Mouse (Mus musculus) kidney, postnatal 0 days (tissue): ENCODE data around the gene Fer. TPM values are rescaled to one million over a fixed set of nuclear protein-coding genes. Genes with fewer than 3 reads are reported as not detected.

Source experiments
- ATAC-seq: fragments of 200-750 bp; cut with Nextera tagmentation; replicated peaks from 2 replicates; pipeline ENCODE4 v1.8.0; 2017; ENCODE audit warnings: low read depth, moderate number of reproducible peaks, moderate TSS enrichment, moderate library complexity; ENCODE audit not compliant: low FRiP score
- DNase-seq: peaks from one replicate; pipeline ENCODE4 v3.0.0-alpha.2; 2016; ENCODE audit warnings: low spot score
- H3K27ac ChIP-seq: fragments of 300-500 bp; sonication (generic); 2 replicates; pipeline ENCODE4 v1.5.1; 2014; ENCODE audit warnings: mild to moderate bottlenecking
- H3K27me3 ChIP-seq: fragments of 300-500 bp; sonication (generic); 2 replicates; pipeline ENCODE4 v1.6.1; 2014; ENCODE audit warnings: low read length, mixed read lengths; ENCODE audit not compliant: insufficient read depth
- H3K36me3 ChIP-seq: fragments of 300-500 bp; sonication (generic); 2 replicates; pipeline ENCODE4 v1.6.1; 2014; ENCODE audit warnings: low read length, mixed read lengths; ENCODE audit not compliant: insufficient read depth
- H3K4me1 ChIP-seq: fragments of 300-500 bp; sonication (generic); replicated peaks from 2 replicates; pipeline ENCODE4 v1.6.1; 2014; ENCODE audit warnings: antibody characterized with exemption, low read length, mixed read lengths; ENCODE audit not compliant: insufficient read depth
- H3K4me2 ChIP-seq: fragments of 300-500 bp; sonication (generic); 2 replicates; pipeline ENCODE4 v1.6.1; 2014; ENCODE audit warnings: mild to moderate bottlenecking, low read length, moderate library complexity, mixed read lengths
- H3K4me3 ChIP-seq: fragments of 300-500 bp; sonication (generic); replicated peaks from 2 replicates; pipeline ENCODE4 v1.5.1; 2014; ENCODE audit warnings: low read depth, low read length
- H3K9ac ChIP-seq: fragments of 300-500 bp; sonication (generic); 2 replicates; pipeline ENCODE4 v1.6.1; 2014; ENCODE audit warnings: low read depth, low read length
- H3K9me3 ChIP-seq: fragments of 300-500 bp; sonication (generic); replicated peaks from 2 replicates; pipeline ENCODE4 v1.6.1; 2016; ENCODE audit warnings: low read length, inconsistent platforms, mixed read lengths
- CTCF ChIP-seq: IDR thresholded peaks from 2 replicates; pipeline ENCODE4 v1.5.1; 2016; ENCODE audit warnings: antibody characterized with exemption, low read depth, mild to moderate bottlenecking, moderate library complexity
- WGBS: fragments of 180-500 bp; shearing (Covaris S2); extraction: QIAGEN DNeasy Blood & Tissue Kit; methylation state at CpG from one replicate; pipeline ENCODE4 v1.1.7; 2014; 5-methylcytosine and 5-hydroxymethylcytosine counted together
- polyA plus RNA-seq: library from polyadenylated mRNA; unstranded; fragments of >200 nt; fragmentation: Nextera tagmentation; extraction: Ambion mirVana; gene quantifications from 2 replicates; pipeline ENCODE4 v1.2.1, GENCODE M21; 2015

Gene Fer
- polyA plus RNA-seq: 24.1 and 26.2 TPM in 2 replicates

GRCm38 (mm10) chr17:63863012-63863630 lies at the start of gene Fer:
Gene Fer, plus strand, starts transcription at chr17:63863062.
- no peak for TF ChIP-seq CTCF
- 0 out of 2 replicates have a peak, but pooled peaks cover 3% of the 10 kb centered on the region for H3K4me1 ChIP-seq
- H3K9ac ChIP-seq: peak within 1 kb of the TSS; percentile 91
- H3K27me3 ChIP-seq: no peaks in the 10 kb centered on the region
- H3K27ac ChIP-seq: peak within 1 kb of the TSS; percentile 89
- H3K4me2 ChIP-seq: peak within 1 kb of the TSS; percentile 86
- peak within 1 kb of the TSS; percentile 75 for H3K4me3 ChIP-seq
- H3K36me3 ChIP-seq: no peaks in the 10 kb centered on the region
- H3K9me3 ChIP-seq: no peaks in the 10 kb centered on the region
- WGBS: under 1% methylated on average over 39 of the region's 41 CpGs
- DNase-seq (no peak), ATAC-seq (peak; percentile 52)

- no peak for TF ChIP-seq CTCF
- DNase-seq (no peak), ATAC-seq (no peak)
- Histone ChIP-seq H3K4me3 (no peak overlapping the region), H3K4me2 (no peak overlapping the region), H3K27me3 (no peaks in the 10 kb centered on the region), H3K9ac (no peak overlapping the region), H3K27ac (no peak overlapping the region), H3K36me3 (no peaks in the 10 kb centered on the region), H3K4me1 (no peaks in the 10 kb centered on the region), H3K9me3 (no peaks in the 10 kb centered on the region)
- 85% methylated on average over 6 of the region's 6 CpGs for WGBS
These were observed 49.3 kb upstream of the Fer start for GRCm38 (mm10) chr17:63813552-63813951.

DNA sequence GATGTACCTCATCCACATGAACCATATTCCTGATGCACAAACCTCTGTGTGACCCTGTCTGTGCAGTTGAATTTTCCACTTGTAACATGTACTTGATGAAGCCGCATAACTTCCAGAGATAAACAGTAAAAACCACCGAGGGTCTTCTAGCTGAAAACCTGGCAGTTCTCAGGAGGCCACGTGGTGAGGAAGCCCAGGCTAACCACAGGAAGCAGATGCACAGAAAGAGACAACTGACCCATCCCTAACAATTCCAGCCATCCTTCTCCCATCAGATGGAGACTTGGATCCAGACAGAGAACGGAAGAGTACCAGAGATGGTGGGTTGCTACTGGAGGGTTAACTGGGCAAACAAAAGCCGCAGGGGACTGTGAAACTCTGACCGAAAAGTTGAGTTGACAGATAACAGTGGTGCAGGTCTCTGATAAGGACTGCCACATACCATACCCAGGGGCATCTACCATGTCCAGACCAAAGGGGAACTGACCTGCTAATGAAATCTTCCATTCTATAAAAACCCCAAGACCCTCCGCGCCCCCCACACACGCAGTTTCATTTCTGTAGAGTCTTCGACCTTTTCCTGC lies 44.3 kb upstream of the Fer start:
- no peaks in the 10 kb centered on the region for H3K9me3 ChIP-seq
- no peak overlapping the region for H3K4me3 ChIP-seq
- no peaks in the 10 kb centered on the region for H3K4me1 ChIP-seq
- no peak overlapping the region for H3K9ac ChIP-seq
- H3K4me2 ChIP-seq: no peak overlapping the region
- no peaks in the 10 kb centered on the region for H3K27me3 ChIP-seq
- H3K36me3 ChIP-seq: no peaks in the 10 kb centered on the region
- H3K27ac ChIP-seq: no peak overlapping the region
- DNase-seq: no peak
- 88% methylated on average over 10 of the region's 10 CpGs for WGBS
- no peak for TF ChIP-seq CTCF
- ATAC-seq: no peak

GRCm38 (mm10) chr17:63824141-63824540 lies 38.7 kb upstream of the Fer start:
- 92% methylated on average over 4 of the region's 4 CpGs for WGBS
- no peak for ATAC-seq
- no peak for DNase-seq
- TF ChIP-seq CTCF: no peak
- Histone ChIP-seq H3K4me3 (no peak overlapping the region), H3K4me1 (no peaks in the 10 kb centered on the region), H3K4me2 (no peak overlapping the region), H3K27ac (no peak overlapping the region), H3K27me3 (no peaks in the 10 kb centered on the region), H3K9ac (no peak overlapping the region), H3K36me3 (no peaks in the 10 kb centered on the region), H3K9me3 (no peaks in the 10 kb centered on the region)

DNA sequence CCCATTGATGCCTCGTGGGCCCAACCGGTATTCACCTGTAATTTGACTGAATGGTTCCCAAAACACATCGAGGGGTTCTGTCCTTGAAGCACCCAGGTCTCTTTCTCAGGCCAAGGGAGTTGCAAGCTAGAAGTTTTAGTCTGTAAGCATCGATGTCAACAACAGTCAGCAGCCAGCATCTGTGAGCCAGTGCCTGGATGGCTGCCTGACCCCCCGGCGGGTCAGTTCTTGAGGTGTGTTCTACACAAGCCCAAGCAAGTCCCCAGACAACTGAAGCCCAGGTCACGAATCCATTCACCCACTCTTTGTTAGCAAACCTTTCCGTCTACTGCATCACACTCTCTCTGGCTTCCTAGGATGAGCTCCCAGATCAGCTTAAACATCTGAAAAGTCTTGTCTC lies 36.7 kb upstream of the Fer start:
- H3K27ac ChIP-seq: no peak overlapping the region
- no peaks in the 10 kb centered on the region for H3K27me3 ChIP-seq
- no peak for ATAC-seq
- H3K36me3 ChIP-seq: no peaks in the 10 kb centered on the region
- no peaks in the 10 kb centered on the region for H3K4me1 ChIP-seq
- H3K4me3 ChIP-seq: no peak overlapping the region
- no peak overlapping the region for H3K9ac ChIP-seq
- H3K4me2 ChIP-seq: no peak overlapping the region
- TF ChIP-seq CTCF: no peak
- DNase-seq: no peak
- H3K9me3 ChIP-seq: no peaks in the 10 kb centered on the region
- WGBS: 89% methylated on average over 8 of the region's 8 CpGs

- Histone ChIP-seq H3K4me1 (no peaks in the 10 kb centered on the region), H3K4me2 (no peak overlapping the region), H3K4me3 (no peak overlapping the region), H3K27ac (no peak overlapping the region), H3K36me3 (no peaks in the 10 kb centered on the region), H3K27me3 (no peaks in the 10 kb centered on the region), H3K9ac (no peak overlapping the region), H3K9me3 (no peaks in the 10 kb centered on the region)
- 79% methylated on average over 7 of the region's 7 CpGs for WGBS
- DNase-seq (no peak), ATAC-seq (no peak)
- no peak for TF ChIP-seq CTCF
These were observed 36.1 kb upstream of the Fer start for GRCm38 (mm10) chr17:63826767-63827166.
